Mouse (Mus musculus): Measurements from ENCODE around the gene Ttc9c.

Gene Ttc9c

GRCm38 (mm10) chr19:8789171-8789570 is 30.0 kb downstream of the Ttc9c start:
- in situ Hi-C loops (cut with MboI, MseI) = no loop called here

GRCm38 (mm10) chr19:8788521-8788920 is 30.6 kb downstream of the Ttc9c start:
- in situ Hi-C loops (cut with MboI, MseI) = no loop called here

- in situ Hi-C loops (cut with MboI, MseI) = no loop called here
Measured at GRCm38 (mm10) chr19:8786008-8786781, 32.9 kb downstream of the Ttc9c start, which contains the start of gene Taf6l. TSS of gene Taf6l (minus strand) at chr19:8786417.

GRCm38 (mm10) chr19:8774951-8775421 is 44.1 kb downstream of the Ttc9c start:
- in situ Hi-C loops (cut with MboI, MseI) = no loop called here

DNA sequence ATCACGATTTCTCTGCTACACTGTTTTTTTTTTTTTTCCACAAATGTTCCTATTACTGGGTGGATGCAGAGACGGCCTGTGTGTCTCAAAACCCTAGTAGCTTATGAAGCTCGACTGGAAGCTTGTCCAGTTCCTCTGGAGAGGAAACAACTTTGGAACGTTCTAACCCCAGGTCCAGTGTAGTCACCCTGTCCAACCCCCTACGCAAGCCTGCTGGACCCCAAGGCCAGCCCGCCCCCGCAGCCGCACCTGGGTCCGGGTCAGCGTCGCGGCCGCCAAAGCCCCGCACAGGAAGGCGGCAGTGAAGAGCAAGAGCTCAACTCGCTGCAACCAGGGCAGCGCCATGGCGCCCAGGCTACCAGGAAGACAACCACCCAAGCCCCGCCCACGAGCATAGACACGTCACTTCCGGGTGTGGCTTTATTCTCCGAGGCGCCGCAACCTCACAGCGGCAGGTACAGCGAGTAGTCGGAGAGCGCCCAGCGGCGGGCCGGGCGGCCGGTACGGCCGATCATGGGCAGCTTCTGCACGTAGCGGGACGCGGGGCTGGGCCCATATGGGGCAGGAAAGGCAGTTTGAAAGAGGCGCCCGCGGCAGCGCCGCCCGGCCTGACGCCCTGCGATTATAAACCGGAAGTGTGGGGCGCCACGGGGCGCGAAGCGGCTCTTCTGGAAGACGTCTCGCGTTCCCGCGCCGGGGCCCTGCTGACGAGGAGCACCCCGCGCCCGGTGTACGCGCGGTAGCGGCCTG is 44.9 kb downstream of the Ttc9c start, which contains the start of gene Tmem179b:
Gene Tmem179b, minus strand, starts transcription at position 382 of the 750 bp plus-strand sequence.
- in situ Hi-C loops (cut with MboI, MseI) = no loop called here

- in situ Hi-C loops (cut with MboI, MseI) = no loop called here
Measured at GRCm38 (mm10) chr19:8773409-8773808, 45.7 kb downstream of the Ttc9c start.

DNA sequence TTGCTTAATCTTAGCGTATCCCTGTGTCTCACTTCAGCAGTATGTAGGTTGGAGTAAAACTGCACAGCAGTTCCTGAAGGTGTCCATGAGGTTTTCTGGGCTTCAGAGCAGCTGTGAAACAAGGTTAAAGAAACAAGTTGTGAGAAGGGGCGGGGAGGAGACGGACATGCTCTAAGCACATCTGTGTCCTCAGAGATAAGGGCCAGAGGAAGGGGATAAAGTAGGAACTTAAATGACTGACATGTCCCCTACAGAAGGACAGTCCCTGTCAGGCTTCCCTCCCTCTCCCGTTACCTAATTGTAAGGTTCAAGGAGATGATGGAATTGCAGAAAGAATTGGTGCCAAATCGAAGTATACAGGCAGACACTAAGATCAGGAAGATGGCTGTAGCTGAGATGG is 46.1 kb downstream of the Ttc9c start:
- in situ Hi-C loops (cut with MboI, MseI) = no loop called here

GRCm38 (mm10) chr19:8770567-8771270 is 48.4 kb downstream of the Ttc9c start, which contains the start of gene Tmem223:
TSS of gene Tmem223 (plus strand) at chr19:8770996.
- in situ Hi-C loops (cut with MboI, MseI) = no loop called here

DNA sequence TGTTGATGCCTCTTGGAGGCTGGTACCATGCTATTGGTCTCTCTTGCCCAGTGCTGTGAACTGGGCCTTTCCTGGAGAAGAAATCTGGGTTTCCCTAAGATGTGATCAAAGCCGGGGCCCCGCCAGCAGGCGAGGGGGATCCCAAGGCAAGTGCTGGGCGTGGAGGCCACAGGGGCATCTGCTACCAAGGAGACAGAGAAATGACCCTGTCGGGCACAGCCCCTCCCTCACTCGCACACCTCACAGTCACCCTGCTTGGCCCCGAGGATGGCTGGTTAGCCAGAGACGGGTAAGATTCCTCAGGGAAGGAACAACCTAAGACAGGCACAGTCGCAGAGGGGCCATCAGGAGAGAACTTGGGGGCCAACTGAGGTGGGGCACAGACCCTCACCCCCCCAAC is 53.6 kb downstream of the Ttc9c start:
- in situ Hi-C loops (cut with MboI, MseI) = no loop called here

GRCm38 (mm10) chr19:8763276-8763675 is 55.9 kb downstream of the Ttc9c start:
- in situ Hi-C loops (cut with MboI, MseI) = no loop called here

GRCm38 (mm10) chr19:8760757-8761156 is 58.4 kb downstream of the Ttc9c start:
- in situ Hi-C loops (cut with MboI, MseI) = no loop called here
